Mouse (Mus musculus) induced T-regulatory cell, adult 2 months (primary cell): ENCODE measurements around the gene Tmem43.

Experiments used
- DNase-seq: peaks from one replicate; pipeline ENCODE4 v3.0.0-alpha.2; 2012; ENCODE audit warnings: low read depth

Gene Tmem43

DNA sequence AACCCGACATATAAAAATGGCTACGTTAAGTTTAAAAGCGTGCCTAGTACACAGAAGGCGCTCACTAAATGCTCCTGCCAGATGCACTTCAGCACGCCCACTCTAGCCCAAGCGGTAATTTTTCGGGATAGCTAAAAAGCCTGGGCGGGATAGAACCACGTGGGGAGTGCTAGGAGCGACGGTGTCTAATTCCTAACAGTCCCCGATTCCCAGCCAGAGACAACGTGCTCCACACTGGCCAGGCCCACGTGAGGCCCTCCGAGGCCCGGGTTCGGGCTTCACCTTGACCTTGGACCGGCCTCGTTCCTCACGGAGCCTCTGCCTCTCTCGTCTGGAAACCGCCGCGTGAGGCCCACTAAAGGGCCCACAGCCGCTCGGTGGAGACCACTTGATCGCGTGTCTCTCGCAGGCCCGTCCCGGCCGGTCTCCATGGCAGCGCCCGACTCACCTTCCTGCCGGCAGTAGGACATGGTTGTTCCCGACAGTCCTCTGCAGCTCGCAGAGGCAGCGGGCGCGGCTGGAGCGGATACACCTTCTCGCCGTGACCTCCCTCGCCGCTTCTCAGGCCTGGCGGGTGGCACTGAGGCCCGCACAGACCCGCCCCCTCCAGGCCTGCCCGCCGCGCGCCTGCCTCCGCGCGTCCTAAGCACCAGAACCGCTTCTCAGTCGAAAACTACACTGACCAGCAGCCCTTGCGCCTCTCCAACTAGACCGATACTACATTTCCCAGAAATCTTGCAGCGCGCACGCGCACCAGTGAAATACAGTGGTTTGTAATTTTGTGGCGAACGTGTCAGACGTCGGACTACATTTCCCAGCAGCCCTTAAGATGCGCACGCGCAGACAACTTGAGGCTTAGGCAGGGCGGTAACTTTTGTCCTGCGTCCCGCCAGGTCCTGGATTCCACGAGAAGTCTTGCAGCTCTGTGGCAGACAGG is at the start of gene Tmem43, which contains the start of gene Chchd4:
TSS of gene Tmem43 (plus strand) at position 836 of the 937 bp plus-strand sequence.
TSS of gene Chchd4 (minus strand) at position 679 of the 937 bp plus-strand sequence.
- DNase-seq = peak; percentile 100

DNA sequence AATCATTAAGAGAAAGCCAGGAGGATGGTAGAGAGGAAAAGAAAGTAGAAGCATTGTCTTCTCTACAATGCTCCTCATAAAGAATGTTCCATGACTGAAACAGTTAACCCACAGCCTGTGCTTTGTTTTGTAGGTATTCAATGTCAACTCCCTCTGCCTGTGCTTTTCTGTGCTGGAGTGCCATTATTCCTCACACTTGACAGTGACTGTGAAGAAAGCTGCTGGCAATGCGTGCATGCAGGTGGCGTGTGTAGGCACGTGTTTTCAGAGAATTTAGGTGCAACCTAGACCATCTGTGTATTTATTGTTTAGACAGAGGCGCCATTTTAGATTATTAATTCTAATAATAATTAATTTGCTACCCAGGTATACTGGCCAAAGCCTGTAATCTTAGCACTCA is 49.4 kb upstream of the Tmem43 start:
- DNase-seq = no peak

DNA sequence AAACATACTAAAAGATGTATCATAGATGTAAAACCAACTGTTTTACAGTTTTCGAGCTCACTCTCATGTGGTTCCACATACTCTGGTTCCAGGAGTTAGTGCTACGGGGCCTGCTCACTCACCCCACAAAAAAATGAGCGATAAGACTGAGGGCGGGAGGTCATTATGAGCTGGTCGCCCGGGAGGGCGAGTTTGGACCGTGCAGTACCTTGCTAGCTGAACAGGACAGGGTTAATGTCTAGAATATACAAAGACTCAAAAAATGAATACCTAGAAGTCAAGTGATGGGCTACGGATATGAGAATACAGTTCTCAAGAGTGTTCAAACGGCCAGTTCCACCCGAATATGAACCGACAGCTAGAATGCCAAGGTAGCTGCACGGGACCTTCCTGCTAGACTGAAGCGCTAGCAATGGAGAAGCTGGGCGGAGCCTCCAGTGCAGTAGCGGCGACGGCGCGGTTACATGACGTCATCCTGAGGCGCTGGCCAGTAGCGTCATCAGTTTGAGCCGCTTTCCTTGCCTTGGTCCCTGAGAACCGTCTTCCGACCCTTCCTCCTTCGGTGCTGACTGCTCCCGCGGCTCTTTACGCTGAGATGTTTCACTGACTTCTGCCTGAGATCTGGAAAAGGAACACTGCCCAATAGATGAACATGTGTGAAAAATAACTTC is 32.9 kb upstream of the Tmem43 start:
- DNase-seq = peak; percentile 96

DNA sequence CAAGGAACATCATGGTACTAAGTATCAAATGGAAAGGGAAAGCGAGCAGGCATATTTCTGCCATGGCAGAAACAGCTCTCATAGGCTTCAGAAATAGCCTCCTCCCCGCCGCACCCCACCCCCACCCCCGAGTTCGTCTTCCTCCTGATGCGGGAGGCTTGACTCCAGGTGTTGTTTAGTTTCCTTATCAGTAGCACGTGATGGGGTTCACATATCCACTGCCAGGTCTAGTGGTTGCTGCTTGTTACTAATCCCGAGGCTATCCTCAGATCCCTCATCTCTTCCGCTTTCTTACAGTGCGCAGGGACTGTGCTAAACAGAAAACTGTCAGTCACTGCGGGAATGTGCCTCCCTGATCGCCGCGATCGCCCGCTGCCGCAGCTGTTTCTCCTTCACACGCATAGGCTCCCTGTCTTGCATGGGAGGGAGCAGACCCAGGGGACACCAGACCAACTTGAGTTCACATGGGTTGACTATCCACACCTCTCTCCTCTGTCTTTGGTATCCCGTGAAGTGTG is 32.3 kb upstream of the Tmem43 start:
- no peak for DNase-seq

DNA sequence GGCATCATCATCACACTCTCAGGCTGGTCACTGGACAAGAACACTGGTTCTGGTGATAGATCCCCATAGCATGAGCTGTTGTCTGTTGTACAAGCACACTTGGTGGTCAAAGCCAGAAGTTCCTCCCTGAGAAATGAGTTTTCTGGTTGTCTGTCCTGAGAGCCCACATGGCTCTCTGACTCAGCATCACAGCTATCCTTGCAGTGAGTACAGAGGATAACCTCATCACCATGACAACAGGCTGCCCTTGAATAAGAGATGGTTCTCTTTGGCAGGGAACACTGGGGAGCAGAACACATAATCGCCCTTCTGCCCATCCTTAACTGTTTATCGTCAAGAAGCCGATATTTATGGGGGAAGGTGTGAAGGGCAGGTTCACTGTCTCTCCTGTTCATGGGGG is 28.2 kb upstream of the Tmem43 start:
- no peak for DNase-seq

DNA sequence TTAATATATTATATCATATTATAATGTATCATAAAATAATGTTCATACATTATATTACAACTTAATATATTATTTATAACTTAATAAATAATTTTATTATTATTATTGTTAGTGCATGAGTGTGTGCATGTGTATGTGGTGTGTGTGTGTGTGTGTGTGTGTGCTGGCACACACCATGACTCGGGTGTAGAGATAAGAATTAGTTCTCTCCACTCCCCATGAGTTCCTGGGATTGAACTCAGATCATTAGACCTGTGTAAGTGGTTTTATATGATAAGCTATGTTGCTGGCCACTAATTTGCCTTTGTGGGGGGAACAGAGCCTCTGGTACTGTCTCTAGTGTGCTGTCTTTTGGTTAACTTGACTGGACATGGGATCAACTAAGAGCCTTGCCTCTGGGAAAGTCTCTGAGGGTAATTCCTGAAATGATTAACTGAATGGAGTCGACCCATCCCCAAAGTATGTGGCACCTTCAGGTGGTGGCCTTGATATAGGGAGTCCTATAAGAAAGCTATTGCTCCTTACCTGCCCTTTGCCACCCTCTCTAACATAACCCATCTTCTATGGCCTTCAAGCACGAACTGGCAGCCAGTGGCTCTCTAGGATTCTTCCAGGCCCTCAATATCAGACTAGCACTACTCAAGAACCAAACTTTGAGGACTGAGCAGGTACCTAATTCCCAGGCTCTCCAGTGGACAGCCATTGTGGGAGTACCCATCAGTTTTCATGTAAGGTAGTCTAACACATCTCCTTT is 23.9 kb upstream of the Tmem43 start:
- DNase-seq = no peak

DNA sequence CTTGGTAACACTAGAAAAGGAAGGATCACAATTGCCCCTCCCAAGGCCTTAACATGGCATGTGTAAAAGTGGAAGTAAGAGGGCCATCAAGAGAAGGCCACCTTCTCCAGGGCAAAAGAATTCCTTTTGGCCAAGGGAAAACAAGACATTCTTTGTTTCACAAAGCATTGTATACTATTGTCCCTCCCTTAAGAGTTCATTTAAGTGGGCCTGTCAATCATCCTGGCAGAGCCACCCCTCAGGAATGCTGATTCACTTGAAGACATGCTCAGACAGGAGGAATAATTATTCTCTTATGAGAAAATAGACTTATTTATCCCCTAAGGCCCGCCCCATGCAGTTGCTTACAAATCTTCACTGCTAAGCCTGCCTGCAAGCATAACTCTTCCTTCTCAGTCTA is 21.4 kb upstream of the Tmem43 start:
- no peak for DNase-seq

DNA sequence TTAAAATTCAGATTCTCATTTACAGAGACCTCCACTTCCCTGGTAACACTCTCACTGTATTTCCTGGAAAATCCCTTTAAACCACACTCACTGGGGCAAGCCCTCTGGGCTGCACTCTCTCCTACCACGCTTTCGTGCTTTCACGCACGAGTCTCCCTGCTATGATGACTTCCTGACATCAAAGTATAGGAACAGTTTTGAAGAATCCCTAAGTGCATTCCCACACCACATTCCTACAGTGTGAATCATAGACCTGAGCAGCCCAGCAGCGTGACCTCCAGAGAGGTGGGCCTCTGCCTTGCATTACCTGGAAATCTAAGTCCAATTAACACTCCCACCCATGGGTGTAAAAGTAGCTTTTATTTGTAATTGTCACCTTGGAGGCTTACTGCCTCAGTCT is 19.0 kb upstream of the Tmem43 start:
- DNase-seq = no peak

DNA sequence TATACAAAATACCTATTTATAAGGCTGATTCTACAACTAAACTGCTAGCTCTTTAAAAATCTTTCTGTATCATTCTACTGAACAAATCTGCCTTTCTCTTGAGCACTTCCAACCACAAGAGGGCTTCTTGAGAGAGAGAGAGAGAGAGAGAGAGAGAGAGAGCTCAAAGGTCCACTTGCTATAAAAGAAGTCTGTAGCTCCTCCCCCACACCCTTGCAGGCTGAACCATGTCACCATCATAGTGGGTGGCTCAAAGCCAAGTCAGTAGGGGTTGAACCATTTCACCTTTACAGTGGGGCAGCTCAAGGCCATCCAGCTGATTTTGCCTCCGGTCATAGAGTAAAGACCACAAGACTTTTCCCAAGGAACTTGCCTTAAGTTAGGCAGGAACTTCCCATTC is 14.0 kb upstream of the Tmem43 start:
- peak; percentile 19 for DNase-seq

DNA sequence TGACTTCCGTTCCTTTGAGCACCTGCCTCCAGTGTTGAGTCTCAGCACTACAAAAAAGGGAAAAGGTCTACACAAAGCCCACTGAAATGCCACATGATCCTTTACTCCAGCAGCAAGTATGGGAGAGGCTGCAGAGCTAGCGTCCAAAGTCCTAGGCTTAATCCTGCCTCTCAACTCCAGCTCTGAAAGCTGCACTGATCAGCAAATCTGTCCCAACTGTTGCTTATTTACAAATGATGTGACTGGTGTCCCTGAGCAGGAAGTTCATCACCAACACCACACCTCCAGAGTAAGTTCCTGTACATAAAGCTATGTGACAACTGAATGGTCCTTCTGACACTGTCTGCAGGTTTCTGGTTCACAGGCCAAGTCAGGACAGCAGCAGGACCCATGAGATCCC is 7.7 kb upstream of the Tmem43 start:
- DNase-seq = no peak

DNA sequence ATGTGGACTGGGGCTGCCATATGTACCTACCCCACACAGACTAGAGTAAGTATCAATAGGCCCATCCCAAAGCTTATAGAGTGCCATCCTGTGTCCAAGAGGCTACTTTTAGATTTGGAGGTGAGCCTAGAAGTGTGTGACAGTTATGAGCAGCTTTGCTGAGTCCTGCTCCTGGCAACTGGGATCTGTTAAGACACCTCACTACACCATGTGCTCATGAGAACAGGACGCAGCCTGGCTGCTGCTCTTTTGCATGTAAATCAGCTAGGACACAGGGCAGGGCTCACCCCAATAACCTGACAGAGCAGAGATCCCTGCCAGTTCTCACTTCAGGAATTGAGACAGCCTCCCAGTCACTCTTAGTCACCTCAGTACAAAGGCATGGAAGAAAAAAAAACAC is 6.4 kb upstream of the Tmem43 start:
- no peak for DNase-seq

DNA sequence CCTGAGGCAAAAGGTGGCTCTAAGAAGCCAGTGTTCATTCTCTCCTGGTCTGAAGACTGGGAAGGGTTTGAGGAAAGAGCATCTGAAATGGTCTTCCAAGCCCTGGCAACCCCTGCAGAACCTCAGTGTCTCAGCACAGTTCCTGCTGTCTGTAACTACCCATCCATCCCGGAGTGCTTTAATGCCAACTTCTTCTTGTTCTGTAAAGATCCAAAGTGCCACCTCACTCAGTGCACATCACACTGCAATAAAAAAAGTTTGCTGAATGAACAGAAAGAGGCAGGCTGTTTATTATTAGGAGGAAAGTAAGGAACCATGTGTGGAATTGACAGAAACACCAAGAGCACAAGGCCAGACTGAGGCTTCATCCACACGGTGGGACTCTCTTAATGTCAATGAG is 2.8 kb upstream of the Tmem43 start:
- DNase-seq = no peak

DNA sequence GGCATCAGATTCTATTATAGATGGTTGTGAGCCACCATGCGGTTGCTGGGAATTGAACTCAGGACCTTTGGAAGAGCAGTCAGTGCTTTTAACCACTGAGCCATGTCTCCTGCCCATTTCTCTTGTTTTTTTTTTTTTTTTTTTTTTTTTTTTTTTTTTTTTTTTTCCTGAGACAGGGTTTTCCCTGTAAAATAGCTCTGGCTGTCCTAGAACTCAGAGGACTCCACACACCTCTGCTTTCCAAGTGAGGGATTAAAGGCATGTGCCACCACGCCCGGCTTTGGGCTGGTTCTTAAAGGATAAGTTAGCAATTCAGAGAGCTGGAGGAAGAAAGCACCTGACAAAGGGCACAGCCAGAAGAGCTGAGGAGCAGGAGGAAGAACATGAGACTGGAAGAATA is 2.1 kb upstream of the Tmem43 start:
- DNase-seq = peak; percentile 17

DNA sequence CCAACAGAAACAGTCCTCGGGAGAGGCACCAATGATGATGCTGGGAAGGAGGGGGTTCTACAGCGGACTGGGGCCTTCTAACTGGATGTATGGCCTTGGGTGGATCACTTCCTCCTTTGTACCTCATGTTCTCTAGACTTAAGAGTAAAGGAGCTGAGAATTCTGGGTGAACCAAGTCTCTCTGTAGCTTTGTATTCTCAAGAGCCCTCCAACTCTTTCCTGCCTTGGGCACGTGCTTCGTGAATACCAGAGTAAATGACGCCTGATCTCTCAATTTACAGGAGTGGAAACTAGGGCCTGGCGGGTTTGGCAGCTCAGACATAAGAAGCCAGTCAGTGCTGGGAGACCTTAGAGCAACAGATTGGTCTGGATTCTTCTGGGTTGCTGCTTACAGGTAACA is 1.2 kb upstream of the Tmem43 start:
- no peak for DNase-seq

DNA sequence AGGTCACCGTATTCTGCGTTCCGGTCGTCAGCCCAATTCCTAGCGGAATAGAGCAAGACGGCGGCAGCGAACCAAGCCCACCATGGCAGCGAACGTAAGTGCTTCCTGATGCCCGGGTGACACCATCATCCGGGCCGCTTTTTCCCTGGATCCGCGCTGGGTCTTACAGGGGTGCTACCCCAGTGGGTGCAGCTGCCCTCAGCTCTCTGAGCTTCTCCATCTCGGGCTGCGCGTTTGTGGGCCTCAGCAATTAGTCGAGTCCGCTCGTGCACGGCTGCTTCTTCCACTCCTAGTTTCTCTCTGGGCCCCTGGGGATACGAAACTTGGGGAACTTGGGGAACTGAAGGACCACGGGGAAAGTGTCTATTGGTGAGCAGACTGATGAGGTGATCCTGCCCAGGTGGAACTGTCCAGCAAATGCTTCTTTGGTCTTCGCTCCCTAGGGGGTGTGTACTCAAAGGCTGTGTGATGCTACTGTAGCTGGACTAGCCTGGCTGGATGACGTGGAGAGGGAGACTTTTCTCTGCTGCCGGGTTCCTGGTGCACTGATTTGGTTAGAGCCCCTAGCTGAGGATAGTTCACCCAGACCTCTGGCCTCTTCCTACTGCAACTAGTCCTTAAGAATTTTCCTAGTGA is 420 bp downstream of the Tmem43 start:
- DNase-seq = no peak

DNA sequence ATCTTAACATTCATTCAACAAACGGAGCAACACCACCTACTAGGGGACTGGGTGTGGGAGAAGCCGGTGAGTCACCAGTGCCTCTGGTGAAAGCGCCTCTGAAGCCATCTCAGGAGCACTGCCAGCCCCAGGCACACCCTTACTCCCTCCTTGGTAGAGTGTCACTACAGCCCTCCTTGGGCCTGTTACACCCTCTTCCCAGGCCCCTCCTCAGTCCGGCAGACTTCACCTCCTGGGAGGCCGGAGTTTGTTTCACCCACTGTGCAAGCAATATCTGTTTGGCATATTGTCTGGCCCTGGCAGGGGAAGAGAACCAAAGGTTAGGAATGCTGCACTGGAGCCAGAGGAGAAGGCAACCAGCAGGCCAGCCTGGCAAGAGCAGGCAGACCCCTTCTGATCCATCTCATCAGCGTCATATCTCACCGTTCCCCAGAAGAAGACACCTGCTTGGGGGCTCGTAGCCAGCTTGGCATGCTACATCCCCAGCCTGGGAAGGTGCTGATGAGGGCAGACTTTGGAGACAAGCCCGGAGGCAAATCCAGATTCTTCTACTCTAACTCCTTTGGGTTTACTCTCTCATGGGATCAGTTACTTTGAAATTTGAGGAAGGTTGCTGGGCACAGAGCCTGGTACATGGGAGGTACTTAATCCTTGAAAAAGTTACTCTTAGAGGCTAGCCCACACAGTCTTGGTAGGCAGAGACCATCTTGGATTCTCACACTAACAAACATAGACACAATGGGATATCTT is 1.1 kb downstream of the Tmem43 start:
- DNase-seq = no peak

DNA sequence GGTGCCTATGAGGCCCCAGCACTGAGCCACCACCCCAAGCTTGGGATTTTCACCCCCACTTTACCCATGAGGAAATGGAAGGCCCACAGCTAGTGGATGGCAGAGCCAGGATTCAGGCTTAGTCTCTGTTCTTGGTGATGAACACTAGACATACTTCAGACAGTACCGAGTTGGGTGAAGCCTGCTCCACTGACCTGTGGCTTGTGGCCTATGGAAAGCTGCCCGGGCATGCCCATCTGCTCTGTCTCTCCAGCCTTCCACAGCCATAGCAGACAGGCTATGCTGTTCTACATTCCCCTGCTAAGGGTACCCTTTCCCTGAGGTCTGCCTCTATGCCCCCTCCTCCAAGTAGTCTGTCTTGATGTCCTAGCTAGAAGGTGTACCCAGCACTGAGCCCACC is 3.0 kb downstream of the Tmem43 start:
- no peak for DNase-seq

DNA sequence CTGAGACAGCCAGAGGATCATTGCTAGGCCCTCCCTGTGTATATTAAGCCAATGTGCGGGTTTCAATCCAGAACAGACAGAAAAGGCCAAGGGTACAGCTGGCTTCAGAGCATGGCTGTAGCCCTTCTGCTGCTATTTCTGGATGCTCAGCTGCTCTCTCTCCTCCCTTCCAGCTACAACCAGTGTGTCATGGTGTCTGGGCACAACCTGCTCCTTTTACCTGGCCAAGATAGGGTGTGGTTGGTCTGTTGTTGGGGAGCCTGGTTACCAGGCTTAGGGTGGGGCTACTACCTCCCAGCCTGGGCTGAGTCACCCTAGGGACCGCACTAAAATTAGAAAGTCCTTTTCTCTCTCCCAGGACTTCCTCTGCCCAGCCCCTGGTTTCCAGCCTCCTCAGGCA is 9.9 kb downstream of the Tmem43 start:
- DNase-seq = no peak

DNA sequence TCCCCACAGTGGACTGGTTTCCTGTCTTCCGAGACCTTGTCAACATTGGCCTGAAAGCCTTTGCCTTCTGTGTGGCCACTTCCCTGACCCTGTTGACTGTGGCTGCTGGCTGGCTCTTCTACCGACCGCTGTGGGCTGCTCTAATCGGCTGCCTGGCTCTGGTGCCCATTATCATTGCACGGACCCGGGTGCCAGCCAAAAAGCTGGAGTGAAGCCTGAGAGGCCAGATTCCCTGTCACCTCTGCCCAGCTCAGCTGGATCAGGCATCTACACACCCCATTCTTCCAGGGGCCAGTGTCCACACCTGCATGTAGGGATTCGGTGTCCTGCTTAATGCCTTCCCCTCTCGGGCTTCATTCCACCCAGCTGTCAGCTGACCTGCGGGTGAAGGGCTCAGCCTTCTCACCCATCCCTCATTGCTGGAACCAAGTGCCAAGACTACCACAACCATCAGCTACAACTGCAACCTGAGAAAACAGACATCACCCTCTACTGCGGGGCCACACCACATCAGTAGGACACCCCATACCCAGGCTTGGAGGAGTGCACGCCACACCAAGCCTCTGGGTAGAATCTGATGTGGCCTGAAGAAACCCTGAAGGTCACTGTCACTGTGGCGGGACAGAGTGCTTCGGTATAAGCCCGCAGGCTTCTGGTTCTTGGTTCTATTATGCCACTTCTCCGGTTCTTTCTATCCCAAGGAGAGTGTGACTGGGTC is 13.4 kb downstream of the Tmem43 start:
- DNase-seq = no peak

DNA sequence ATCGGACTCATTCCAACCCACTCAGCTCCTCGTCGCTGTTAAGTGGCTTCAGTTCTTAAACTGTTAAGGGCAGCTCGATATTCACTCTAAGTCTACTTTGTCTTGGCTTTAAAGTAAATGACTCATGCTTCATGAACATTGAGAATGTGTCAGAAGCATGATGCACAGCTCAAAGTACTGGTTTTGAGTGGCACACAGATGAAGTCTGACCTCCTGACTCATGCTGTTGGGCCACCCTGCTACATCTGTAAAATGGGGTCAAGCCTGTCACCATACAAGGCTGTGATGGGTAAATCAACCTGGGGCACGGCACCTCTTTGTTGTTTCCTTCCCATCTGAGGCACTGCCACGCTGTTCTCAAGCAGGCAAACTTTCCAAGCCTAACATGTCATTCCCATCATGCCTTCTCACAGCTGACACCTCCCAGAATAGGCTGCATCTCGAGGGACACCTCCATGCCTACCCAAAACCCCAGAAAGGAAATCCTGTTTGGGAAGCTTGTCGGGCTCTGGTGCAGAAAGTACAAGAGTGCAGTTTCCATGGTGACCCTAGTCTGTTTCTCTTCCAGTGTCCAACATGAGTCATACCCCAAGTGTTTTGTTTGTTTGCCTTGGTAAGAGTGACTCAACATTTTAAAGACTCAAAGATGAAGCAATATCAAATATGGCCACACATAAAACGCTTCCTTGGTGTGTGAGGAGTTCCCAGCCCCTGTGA is 15.2 kb downstream of the Tmem43 start:
- DNase-seq = peak; percentile 62
